Mouse (Mus musculus): ENCODE measurements around the gene Mcm7. TPM values are rescaled to one million over a fixed set of nuclear protein-coding genes. Genes with fewer than 3 reads are reported as not detected.

The Mcm7 gene
- polyA plus RNA-seq, 1 experiment from 2014 or later, result 302 TPM

GRCm38 (mm10) chr5:138187661-138188306 is 15.6 kb upstream of the Mcm7 start:
- H3K9ac ChIP-seq (replicated peaks), result peak overlapping the region; percentile 83
- H3K4me3 ChIP-seq (replicated peaks), result peak overlapping the region; percentile 71
- no peaks in the 10 kb centered on the region for H3K9me3 ChIP-seq
- H3K36me3 ChIP-seq, result peaks cover 55% of the 10 kb centered on the region
- under 1% methylated on average over 10 of the region's 10 CpGs for WGBS
- peak overlapping the region; percentile 75 for H3K4me2 ChIP-seq
- H3K4me1 ChIP-seq (replicated peaks), result peaks cover 15% of the 10 kb centered on the region
- H3K27me3 ChIP-seq, result no peaks in the 10 kb centered on the region
- H3K27ac ChIP-seq, result peak overlapping the region; percentile 81
- peak; percentile 74 for ATAC-seq (ENCODE audit: insufficient number of reproducible peaks, insufficient read depth, low FRiP score, low TSS enrichment, low read depth)

- under 1% methylated on average over 31 of the region's 31 CpGs for WGBS
- Histone ChIP-seq H3K4me1 (replicated peaks) (peaks cover 15% of the 10 kb centered on the region), H3K9me3 (no peaks in the 10 kb centered on the region), H3K27ac (peak within 1 kb of the TSS; percentile 83), H3K9ac (replicated peaks) (peak within 1 kb of the TSS; percentile 83), H3K4me2 (peak within 1 kb of the TSS; percentile 75), H3K27me3 (no peaks in the 10 kb centered on the region), H3K4me3 (replicated peaks) (peak within 1 kb of the TSS; percentile 71), H3K36me3 (peaks cover 55% of the 10 kb centered on the region)
- peak; percentile 74 for ATAC-seq (ENCODE audit: insufficient number of reproducible peaks, insufficient read depth, low FRiP score, low TSS enrichment, low read depth)
Observed at GRCm38 (mm10) chr5:138186950-138187638, 14.9 kb upstream of the Mcm7 start, which contains the start of the genes Taf6 and Cnpy4. Gene Taf6 (minus strand): TSS chr5:138187451. Gene Cnpy4 (plus strand): TSS chr5:138187485.

GRCm38 (mm10) chr5:138173217-138173616 is 995 bp upstream of the Mcm7 start:
- Histone ChIP-seq H3K36me3 (peaks cover 66% of the 10 kb centered on the region), H3K9ac (replicated peaks) (no peak overlapping the region), H3K4me1 (replicated peaks) (peaks cover 17% of the 10 kb centered on the region), H3K9me3 (no peaks in the 10 kb centered on the region), H3K27ac (no peak overlapping the region), H3K4me3 (replicated peaks) (peak overlapping the region; percentile 74), H3K27me3 (no peaks in the 10 kb centered on the region), H3K4me2 (peak overlapping the region; percentile 81)
- ATAC-seq (ENCODE audit: insufficient number of reproducible peaks, insufficient read depth, low FRiP score, low TSS enrichment, low read depth), result no peak
- 78% methylated on average over 3 of the region's 3 CpGs for WGBS

- WGBS, result under 1% methylated on average over 47 of the region's 47 CpGs
- H3K4me2 ChIP-seq, result peak overlapping the region; percentile 81
- peak overlapping the region; percentile 80 for H3K9ac ChIP-seq (replicated peaks)
- peak overlapping the region; percentile 74 for H3K4me3 ChIP-seq (replicated peaks)
- H3K36me3 ChIP-seq, result peaks cover 67% of the 10 kb centered on the region
- peak overlapping the region; percentile 95 for H3K27ac ChIP-seq
- ATAC-seq (ENCODE audit: insufficient number of reproducible peaks, insufficient read depth, low FRiP score, low TSS enrichment, low read depth), result peak; percentile 84
- H3K27me3 ChIP-seq, result no peaks in the 10 kb centered on the region
- H3K4me1 ChIP-seq (replicated peaks), result peaks cover 17% of the 10 kb centered on the region
- no peaks in the 10 kb centered on the region for H3K9me3 ChIP-seq
Observed at GRCm38 (mm10) chr5:138170936-138171561, 1.2 kb downstream of the Mcm7 start.

GRCm38 (mm10) chr5:138165594-138165993 is 6.6 kb downstream of the Mcm7 start:
- 0 out of 2 replicates have a peak overlapping the region, but pooled peaks have one; percentile 9 for H3K9ac ChIP-seq (replicated peaks)
- H3K4me2 ChIP-seq, result no peak overlapping the region
- 83% methylated on average over 8 of the region's 8 CpGs for WGBS
- H3K9me3 ChIP-seq, result no peaks in the 10 kb centered on the region
- ATAC-seq (ENCODE audit: insufficient number of reproducible peaks, insufficient read depth, low FRiP score, low TSS enrichment, low read depth), result no peak
- no peak overlapping the region for H3K27ac ChIP-seq
- peaks cover 80% of the 10 kb centered on the region for H3K36me3 ChIP-seq
- no peak overlapping the region; the same call in 1 of the 2 replicates for H3K4me3 ChIP-seq (replicated peaks)
- peaks cover 17% of the 10 kb centered on the region for H3K4me1 ChIP-seq (replicated peaks)
- H3K27me3 ChIP-seq, result no peaks in the 10 kb centered on the region

- no peak overlapping the region for H3K4me3 ChIP-seq (replicated peaks)
- peaks cover 64% of the 10 kb centered on the region for H3K36me3 ChIP-seq
- H3K9me3 ChIP-seq, result no peaks in the 10 kb centered on the region
- no peak overlapping the region for H3K9ac ChIP-seq (replicated peaks)
- ATAC-seq (ENCODE audit: insufficient number of reproducible peaks, insufficient read depth, low FRiP score, low TSS enrichment, low read depth), result no peak
- 66% methylated on average over 10 of the region's 10 CpGs for WGBS
- peaks cover 12% of the 10 kb centered on the region for H3K4me1 ChIP-seq (replicated peaks)
- no peak overlapping the region for H3K27ac ChIP-seq
- H3K4me2 ChIP-seq, result no peak overlapping the region
- H3K27me3 ChIP-seq, result no peaks in the 10 kb centered on the region
Observed at GRCm38 (mm10) chr5:138163610-138164009, 8.6 kb downstream of the Mcm7 start.

GRCm38 (mm10) chr5:138163046-138163445 is 9.2 kb downstream of the Mcm7 start:
- Histone ChIP-seq H3K4me1 (replicated peaks) (peaks cover 12% of the 10 kb centered on the region), H3K4me2 (no peak overlapping the region), H3K36me3 (peaks cover 58% of the 10 kb centered on the region), H3K27me3 (no peaks in the 10 kb centered on the region), H3K9me3 (no peaks in the 10 kb centered on the region), H3K9ac (replicated peaks) (no peak overlapping the region), H3K4me3 (replicated peaks) (peak overlapping the region; percentile 13; the same call in 1 of the 2 replicates), H3K27ac (no peak overlapping the region)
- 64% methylated on average over 6 of the region's 6 CpGs for WGBS
- no peak for ATAC-seq (ENCODE audit: insufficient number of reproducible peaks, insufficient read depth, low FRiP score, low TSS enrichment, low read depth)

- Histone ChIP-seq H3K4me1 (replicated peaks) (peaks cover 12% of the 10 kb centered on the region), H3K9ac (replicated peaks) (peak within 1 kb of the TSS; percentile 76), H3K27me3 (no peaks in the 10 kb centered on the region), H3K36me3 (peaks cover 38% of the 10 kb centered on the region), H3K4me2 (peak within 1 kb of the TSS; percentile 74), H3K27ac (peak within 1 kb of the TSS; percentile 72), H3K9me3 (no peaks in the 10 kb centered on the region), H3K4me3 (replicated peaks) (peak within 1 kb of the TSS; percentile 70)
- peak; percentile 94 for ATAC-seq (ENCODE audit: insufficient number of reproducible peaks, insufficient read depth, low FRiP score, low TSS enrichment, low read depth)
- under 1% methylated on average over 41 of the region's 42 CpGs for WGBS
Observed at GRCm38 (mm10) chr5:138160842-138161665, 11.2 kb downstream of the Mcm7 start, which contains the start of gene Cops6. Gene Cops6 (plus strand): TSS chr5:138161071.

- Histone ChIP-seq H3K9ac (replicated peaks) (peak overlapping the region; percentile 76; the same call in 1 of the 2 replicates), H3K27ac (0 out of 2 replicates have a peak overlapping the region, but pooled peaks have one; percentile 72), H3K9me3 (no peaks in the 10 kb centered on the region), H3K4me1 (replicated peaks) (peaks cover 12% of the 10 kb centered on the region), H3K4me3 (replicated peaks) (peak overlapping the region; percentile 70; the same call in 1 of the 2 replicates), H3K27me3 (no peaks in the 10 kb centered on the region), H3K4me2 (peak overlapping the region; percentile 74), H3K36me3 (peaks cover 31% of the 10 kb centered on the region)
- ATAC-seq (ENCODE audit: insufficient number of reproducible peaks, insufficient read depth, low FRiP score, low TSS enrichment, low read depth), result no peak
- 66% methylated on average over 7 of the region's 7 CpGs for WGBS
Observed at GRCm38 (mm10) chr5:138160224-138160762, 11.9 kb downstream of the Mcm7 start.

- Histone ChIP-seq H3K27me3 (no peaks in the 10 kb centered on the region), H3K4me1 (replicated peaks) (peaks cover 10% of the 10 kb centered on the region; the same call in 1 of the 2 replicates), H3K36me3 (peaks cover 32% of the 10 kb centered on the region), H3K9me3 (no peaks in the 10 kb centered on the region), H3K9ac (replicated peaks) (peak within 1 kb of the TSS; percentile 91), H3K4me3 (replicated peaks) (peak within 1 kb of the TSS; percentile 76), H3K4me2 (peak within 1 kb of the TSS; percentile 66), H3K27ac (peak within 1 kb of the TSS; percentile 95)
- peak; percentile 95 for ATAC-seq (ENCODE audit: insufficient number of reproducible peaks, insufficient read depth, low FRiP score, low TSS enrichment, low read depth)
- under 1% methylated on average over 31 of the region's 31 CpGs for WGBS
Observed at GRCm38 (mm10) chr5:138155443-138155976, 16.7 kb downstream of the Mcm7 start, which contains the start of gene Zfp113. Gene Zfp113 (minus strand): TSS chr5:138155744.
